Mouse (Mus musculus): Measurements from ENCODE around the gene Fstl1.

Gene Fstl1

GRCm38 (mm10) chr16:37869470-37870231 lies 93.0 kb downstream of the Fstl1 start:
- DNase-seq, result no peak

GRCm38 (mm10) chr16:37871112-37871715 lies 94.5 kb downstream of the Fstl1 start:
- DNase-seq, result no peak

DNA sequence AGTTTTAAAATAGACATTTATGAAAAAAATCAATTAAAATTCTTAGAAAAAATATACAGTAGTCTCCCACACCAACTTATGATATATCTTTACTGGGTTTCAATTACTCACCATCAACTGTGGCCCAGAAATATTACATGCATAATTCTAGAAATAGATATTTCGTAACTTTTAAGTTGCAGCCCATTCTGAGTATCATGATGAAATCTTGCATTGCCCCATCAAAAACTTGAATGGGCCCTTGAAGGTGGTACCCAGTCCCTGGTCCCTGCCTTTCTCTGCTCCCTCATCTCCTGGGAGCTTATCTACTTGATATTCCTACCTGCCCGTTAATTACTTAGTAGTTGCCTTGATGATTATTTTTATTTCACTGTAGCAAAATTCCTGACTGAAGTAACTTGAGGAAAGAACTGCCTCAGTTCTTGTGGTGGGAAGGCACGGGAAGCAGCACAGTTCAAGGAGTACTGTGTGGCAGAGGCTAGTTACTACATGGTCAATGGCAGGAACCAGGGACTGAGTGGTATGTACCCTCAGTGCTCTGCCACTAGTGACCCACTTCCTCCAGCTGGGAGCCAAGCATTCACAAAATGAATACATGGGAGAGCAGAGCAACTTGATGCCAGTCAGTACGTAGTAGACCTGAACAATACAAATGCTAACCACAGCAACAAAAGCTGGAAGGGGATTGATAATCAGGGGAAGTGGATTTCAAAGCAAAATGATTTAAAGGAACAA lies 98.0 kb downstream of the Fstl1 start:
- peak in 1 of 2 experiments; percentile 30 for DNase-seq

DNA sequence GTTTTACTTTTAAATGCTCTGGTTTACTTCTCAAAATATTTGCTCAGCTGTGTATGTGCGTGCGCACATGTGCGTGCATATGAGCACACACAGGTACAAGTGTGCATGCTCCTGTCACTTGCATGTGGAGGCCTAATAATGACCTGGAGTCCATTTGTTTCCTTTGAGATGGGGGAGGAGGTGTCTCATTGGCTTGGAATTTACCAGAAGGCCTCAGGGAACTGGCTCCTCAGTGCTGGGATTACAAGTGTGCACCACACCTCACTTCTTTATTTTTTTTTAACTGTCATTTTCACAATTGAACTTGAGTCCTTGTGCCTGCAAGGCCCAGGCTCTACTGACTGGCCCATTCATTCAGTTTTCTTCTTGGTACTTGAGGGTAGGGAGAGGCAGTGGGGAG lies 100.7 kb downstream of the Fstl1 start:
- DNase-seq, result no peak

DNA sequence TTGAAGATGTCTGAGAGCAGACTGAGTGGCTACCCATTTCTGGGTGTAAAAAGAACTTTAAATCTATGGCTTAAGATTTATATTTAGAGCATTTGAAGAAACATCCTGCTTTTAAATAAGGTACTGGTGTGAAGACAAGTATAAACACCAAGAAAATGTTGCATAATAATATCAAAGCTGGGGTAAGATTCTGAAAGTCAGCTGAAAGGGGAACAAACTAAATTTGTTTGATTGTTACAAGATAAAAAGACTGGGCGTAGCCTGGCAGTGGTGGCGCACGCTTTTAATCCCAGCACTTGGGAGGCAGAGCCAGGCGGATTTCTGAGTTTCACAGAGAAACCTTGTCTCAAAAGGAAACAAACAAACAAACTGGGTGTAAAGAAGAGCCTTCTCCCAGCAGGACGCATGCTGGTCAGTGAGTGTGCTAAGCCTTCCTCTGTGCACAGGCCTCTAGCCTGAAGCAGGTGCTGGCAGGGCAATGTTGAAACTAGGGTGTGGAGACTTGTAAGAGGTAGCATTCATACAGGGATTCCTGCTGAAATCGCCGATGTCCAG lies 102.4 kb downstream of the Fstl1 start:
- no peak for DNase-seq

DNA sequence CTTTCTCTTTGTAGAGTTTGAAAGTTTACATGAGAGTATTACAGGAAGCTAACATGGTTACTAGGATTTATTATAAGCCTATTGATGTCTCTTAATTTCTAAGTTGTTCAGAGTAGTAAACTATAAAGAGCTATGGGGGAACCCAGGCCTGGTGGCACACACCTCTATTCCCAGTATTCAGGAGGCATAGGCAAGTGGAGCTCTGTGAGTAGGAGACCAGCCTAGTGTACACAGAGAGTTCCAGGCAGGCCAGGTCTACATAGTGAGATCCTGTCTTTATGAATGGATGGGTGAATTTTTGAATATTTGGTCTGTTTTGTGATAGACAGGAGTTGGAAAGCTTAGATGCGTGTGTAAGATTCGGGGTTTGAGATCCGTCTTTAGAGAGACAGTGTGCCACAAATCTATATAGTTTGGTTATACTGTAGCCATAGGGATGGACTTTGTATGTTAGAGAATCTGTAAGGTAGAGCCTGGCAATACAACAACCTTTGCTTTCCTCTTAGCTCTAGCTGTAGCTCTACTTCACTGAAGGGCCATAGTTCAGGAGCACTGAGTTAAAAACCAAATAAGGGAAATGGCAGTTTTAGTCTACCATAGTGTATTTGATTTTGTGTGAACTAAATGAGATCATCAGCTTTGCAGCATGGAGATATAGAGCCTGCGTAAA lies 103.2 kb downstream of the Fstl1 start:
- DNase-seq, result no peak

DNA sequence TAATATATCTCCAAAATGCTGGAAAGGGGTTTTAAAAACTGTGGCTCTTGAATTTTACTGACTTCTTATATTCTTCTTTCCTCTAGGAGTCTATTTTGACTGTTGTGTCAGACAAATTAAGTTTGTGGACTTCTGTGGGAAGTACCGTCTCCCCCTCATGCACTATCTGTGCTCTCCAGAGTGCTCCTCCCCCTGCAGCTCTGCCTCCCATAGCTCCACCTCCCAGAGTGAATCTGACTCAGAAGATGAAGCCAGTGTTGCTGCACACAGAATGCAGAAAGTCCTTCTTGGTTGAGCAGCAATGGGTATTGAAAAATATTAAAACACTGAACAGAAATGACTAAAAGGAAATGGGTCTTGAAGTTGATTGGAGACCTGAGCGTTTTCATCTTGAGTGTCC lies 104.5 kb downstream of the Fstl1 start:
- DNase-seq, result no peak
